Mouse (Mus musculus) forebrain, embryonic 13.5 days (tissue): Measurements from ENCODE around the gene Crip2. TPM values are rescaled to one million over a fixed set of nuclear protein-coding genes. Genes with fewer than 3 reads are reported as not detected.

Experiments
- ATAC-seq: fragments of 200-750 bp; cut with Nextera tagmentation; 2 replicates; pipeline ENCODE4 v1.8.0; 2017
- H3K27ac ChIP-seq: fragments of 300-500 bp; sonication (generic); 2 replicates; pipeline ENCODE4 v1.5.1; 2015; ENCODE audit warnings: inconsistent platforms, mild to moderate bottlenecking, moderate library complexity
- H3K27me3 ChIP-seq: fragments of 300-500 bp; sonication (generic); 2 replicates; pipeline ENCODE4 v1.6.1; 2015; ENCODE audit warnings: mild to moderate bottlenecking, inconsistent platforms
- H3K36me3 ChIP-seq: fragments of 300-500 bp; sonication (generic); 2 replicates; pipeline ENCODE4 v1.6.1; 2015; ENCODE audit warnings: mild to moderate bottlenecking, inconsistent platforms; ENCODE audit not compliant: poor library complexity, severe bottlenecking
- H3K4me1 ChIP-seq: fragments of 300-500 bp; sonication (generic); 2 replicates; pipeline ENCODE4 v1.6.1; 2015; ENCODE audit warnings: inconsistent platforms
- H3K4me2 ChIP-seq: fragments of 300-500 bp; sonication (generic); 2 replicates; pipeline ENCODE4 v1.6.1; 2015; ENCODE audit warnings: inconsistent platforms, mild to moderate bottlenecking, moderate library complexity
- H3K4me3 ChIP-seq: fragments of 300-500 bp; sonication (generic); 2 replicates; pipeline ENCODE4 v1.5.1; 2015; ENCODE audit warnings: mild to moderate bottlenecking, inconsistent platforms
- H3K9ac ChIP-seq: fragments of 300-500 bp; sonication (generic); 2 replicates; pipeline ENCODE4 v1.6.1; 2015; ENCODE audit warnings: mild to moderate bottlenecking, inconsistent platforms
- H3K9me3 ChIP-seq: fragments of 300-500 bp; sonication (generic); replicated peaks from 2 replicates; pipeline ENCODE4 v1.6.1; 2016; ENCODE audit warnings: inconsistent platforms
- WGBS: fragments of 180-500 bp; shearing (Covaris S2); methylation state at CpG from one replicate; pipeline ENCODE4 v1.1.7; 2015; 5-methylcytosine and 5-hydroxymethylcytosine counted together
- polyA plus RNA-seq: library from polyadenylated mRNA; unstranded; fragments of >200 nt; fragmentation: Nextera tagmentation; extraction: Ambion mirVana; gene quantifications from 2 replicates; pipeline ENCODE4 v1.2.1, GENCODE M21; 2015

Gene Crip2
- polyA plus RNA-seq, 1 experiment from 2014 or later: 314 TPM

DNA sequence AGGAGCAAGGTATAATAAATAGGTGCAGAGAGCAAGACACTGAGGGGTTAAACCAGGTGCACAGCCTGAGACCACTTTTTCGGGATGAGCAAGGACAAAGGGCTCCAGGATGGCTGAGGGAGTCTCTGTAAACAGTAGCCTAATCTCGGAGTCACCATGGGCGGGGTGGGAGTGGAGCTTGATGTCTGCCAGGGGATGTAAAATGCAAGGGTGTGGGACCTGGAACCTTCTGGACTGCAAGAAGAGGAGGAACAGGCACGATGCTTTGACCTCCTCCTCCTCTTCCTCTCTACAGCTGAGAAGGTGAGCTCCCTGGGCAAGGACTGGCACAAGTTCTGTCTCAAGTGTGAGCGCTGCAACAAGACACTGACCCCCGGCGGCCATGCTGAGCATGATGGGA, 3.1 kb downstream of the Crip2 start:
- WGBS: 66% methylated on average over 7 of the region's 7 CpGs
- no peak for ATAC-seq
- Histone ChIP-seq H3K9ac (peak overlapping the region; percentile 82; the same call in 1 of the 2 replicates), H3K27ac (0 out of 2 replicates have a peak overlapping the region, but pooled peaks have one; percentile 31), H3K4me3 (peak overlapping the region; percentile 66; the same call in 1 of the 2 replicates), H3K4me2 (peak overlapping the region; percentile 84), H3K4me1 (peaks cover 57% of the 10 kb centered on the region), H3K27me3 (peaks cover 9% of the 10 kb centered on the region; the same call in 1 of the 2 replicates), H3K9me3 (no peaks in the 10 kb centered on the region), H3K36me3 (peaks cover 36% of the 10 kb centered on the region)

GRCm38 (mm10) chr12:113144001-113144756, 4.1 kb downstream of the Crip2 start:
- H3K9me3 ChIP-seq: no peaks in the 10 kb centered on the region
- H3K27ac ChIP-seq: no peak overlapping the region
- peaks cover 15% of the 10 kb centered on the region; the same call in 1 of the 2 replicates for H3K27me3 ChIP-seq
- peaks cover 55% of the 10 kb centered on the region for H3K4me1 ChIP-seq
- H3K4me3 ChIP-seq: no peak overlapping the region
- H3K36me3 ChIP-seq: peaks cover 29% of the 10 kb centered on the region
- no peak overlapping the region for H3K4me2 ChIP-seq
- WGBS: 78% methylated on average over 20 of the region's 20 CpGs
- ATAC-seq: no peak
- H3K9ac ChIP-seq: no peak overlapping the region

DNA sequence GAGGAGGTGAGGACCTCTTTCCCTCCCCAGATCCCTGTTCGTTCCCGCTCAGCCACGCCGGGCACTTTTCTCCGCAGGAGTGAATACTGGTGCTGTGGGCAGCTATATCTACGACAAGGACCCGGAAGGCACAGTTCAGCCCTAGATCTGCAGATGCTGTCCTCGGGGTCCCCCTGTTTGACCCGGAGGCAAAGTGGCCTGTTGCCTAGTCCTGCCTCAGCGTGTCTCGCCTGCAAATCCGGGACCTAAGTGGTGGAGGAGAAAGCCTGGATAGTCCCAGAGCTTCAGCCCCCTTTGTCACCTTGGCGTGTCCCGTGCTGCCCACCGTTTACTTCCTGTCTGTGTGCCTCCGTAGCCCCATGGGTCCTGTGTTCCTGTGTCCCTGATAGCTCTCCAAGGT, 4.8 kb downstream of the Crip2 start:
- no peak overlapping the region for H3K27ac ChIP-seq
- peaks cover 52% of the 10 kb centered on the region for H3K4me1 ChIP-seq
- no peak overlapping the region for H3K4me3 ChIP-seq
- H3K27me3 ChIP-seq: peaks cover 15% of the 10 kb centered on the region; the same call in 1 of the 2 replicates
- no peaks in the 10 kb centered on the region for H3K9me3 ChIP-seq
- H3K36me3 ChIP-seq: peaks cover 29% of the 10 kb centered on the region
- WGBS: 95% methylated on average over 16 of the region's 16 CpGs
- no peak overlapping the region for H3K4me2 ChIP-seq
- no peak overlapping the region for H3K9ac ChIP-seq
- ATAC-seq: no peak

GRCm38 (mm10) chr12:113145591-113145990, 5.6 kb downstream of the Crip2 start:
- Histone ChIP-seq H3K4me1 (peaks cover 52% of the 10 kb centered on the region), H3K27me3 (peaks cover 18% of the 10 kb centered on the region), H3K9me3 (no peaks in the 10 kb centered on the region), H3K27ac (no peak overlapping the region), H3K9ac (no peak overlapping the region; the same call in 1 of the 2 replicates), H3K4me2 (no peak overlapping the region), H3K36me3 (peaks cover 29% of the 10 kb centered on the region), H3K4me3 (no peak overlapping the region)
- 89% methylated on average over 5 of the region's 5 CpGs for WGBS
- no peak for ATAC-seq

DNA sequence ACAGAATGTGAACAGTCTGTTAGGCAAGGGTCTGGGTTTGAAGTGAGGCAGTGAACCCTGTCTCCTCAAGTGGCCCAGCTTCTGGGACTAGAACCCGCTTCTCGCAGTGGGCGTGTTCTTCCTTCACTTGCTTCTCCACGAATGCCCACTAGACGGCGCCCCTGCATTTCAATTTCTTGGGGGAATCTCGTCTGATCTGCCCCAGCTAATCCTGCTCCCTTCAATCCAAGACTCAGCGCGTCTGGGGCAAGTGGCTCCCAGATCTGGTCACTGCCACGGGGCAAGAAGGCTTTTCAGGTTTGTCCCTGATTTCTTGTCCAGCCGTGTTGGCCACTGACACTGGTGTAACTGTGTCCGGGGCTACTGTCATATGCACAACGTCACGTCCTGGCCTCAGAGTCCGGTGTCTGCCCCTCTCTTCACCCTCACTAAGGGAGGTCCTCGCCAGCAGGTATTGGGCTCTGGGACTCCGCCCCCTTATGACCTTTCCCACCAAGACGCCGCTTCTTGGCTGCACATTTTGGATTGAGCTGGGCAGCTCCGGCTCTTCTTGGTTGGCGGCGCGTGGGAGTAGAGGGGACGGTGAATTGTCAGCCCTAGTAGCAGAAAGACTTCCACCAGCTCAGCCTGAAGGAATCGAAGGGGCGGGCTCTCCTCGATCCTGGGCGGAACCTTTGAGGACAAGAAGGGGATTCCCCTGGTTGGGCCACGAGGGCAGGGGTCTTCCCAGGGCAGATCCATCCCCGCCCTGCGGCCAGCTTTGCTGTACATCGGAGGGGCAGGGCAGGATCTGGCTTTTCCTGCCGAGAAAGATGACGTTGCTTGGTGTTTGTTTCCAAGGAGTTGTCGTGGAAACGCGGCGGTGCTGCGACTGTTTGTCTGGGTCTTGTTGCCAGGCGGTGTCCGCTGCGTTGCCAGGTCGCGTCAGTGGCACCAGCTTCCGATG, 6.3 kb downstream of the Crip2 start, which contains the start of gene Crip1:
Gene Crip1 (plus strand): TSS at position 205 of the 946 bp plus-strand sequence.
- Histone ChIP-seq H3K9me3 (no peaks in the 10 kb centered on the region), H3K27me3 (peaks cover 26% of the 10 kb centered on the region), H3K36me3 (peaks cover 29% of the 10 kb centered on the region), H3K4me3 (no peak within 1 kb of the TSS; the same call in 1 of the 2 replicates), H3K4me2 (peak within 1 kb of the TSS; percentile 35), H3K4me1 (peaks cover 46% of the 10 kb centered on the region), H3K9ac (no peak within 1 kb of the TSS; the same call in 1 of the 2 replicates), H3K27ac (no peak within 1 kb of the TSS)
- 8% methylated on average over 45 of the region's 45 CpGs for WGBS
- peak; percentile 14; the same call in 1 of the 2 replicates for ATAC-seq

GRCm38 (mm10) chr12:113147481-113147880, 7.4 kb downstream of the Crip2 start:
- no peak overlapping the region for H3K27ac ChIP-seq
- no peak overlapping the region for H3K4me2 ChIP-seq
- ATAC-seq: no peak
- H3K9ac ChIP-seq: no peak overlapping the region
- H3K36me3 ChIP-seq: peaks cover 29% of the 10 kb centered on the region
- peaks cover 37% of the 10 kb centered on the region for H3K27me3 ChIP-seq
- no peaks in the 10 kb centered on the region for H3K9me3 ChIP-seq
- H3K4me3 ChIP-seq: no peak overlapping the region
- 90% methylated on average over 8 of the region's 8 CpGs for WGBS
- peaks cover 43% of the 10 kb centered on the region for H3K4me1 ChIP-seq

DNA sequence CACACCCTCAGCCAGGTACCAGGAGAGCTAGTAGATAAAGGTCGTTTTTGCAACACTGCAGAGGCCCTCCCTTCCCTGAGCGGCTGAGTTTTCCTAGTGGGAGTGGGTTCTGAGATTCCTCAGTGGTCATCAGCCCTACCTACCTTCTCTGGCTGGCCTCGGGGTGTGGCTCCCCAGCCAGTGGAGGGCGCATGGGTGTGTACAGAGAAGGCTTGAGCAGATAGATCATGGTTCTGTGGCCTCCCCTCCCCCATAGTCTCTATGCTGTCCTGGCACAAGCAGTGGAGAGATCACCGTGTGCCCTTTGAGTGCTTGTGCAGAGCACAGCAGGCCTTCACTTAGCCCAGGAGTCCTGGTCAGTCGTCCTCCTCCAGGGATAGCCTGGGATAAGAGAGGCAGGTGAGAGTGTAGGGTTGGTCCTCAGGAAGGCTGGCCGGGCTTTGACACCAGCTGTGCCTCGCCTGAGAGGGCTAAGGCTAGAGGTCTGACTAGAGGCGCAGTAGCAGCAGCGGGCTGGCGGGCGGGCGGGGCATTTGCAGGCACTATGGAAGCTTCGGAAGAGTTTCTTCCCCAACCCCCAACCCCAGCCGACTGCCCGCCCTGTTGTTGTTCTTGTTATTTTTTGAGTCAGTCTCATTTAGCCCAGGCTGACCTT, 8.5 kb downstream of the Crip2 start:
- Histone ChIP-seq H3K27me3 (peaks cover 47% of the 10 kb centered on the region), H3K9ac (no peak overlapping the region), H3K4me3 (no peak overlapping the region), H3K27ac (no peak overlapping the region), H3K4me2 (no peak overlapping the region), H3K4me1 (peaks cover 32% of the 10 kb centered on the region), H3K9me3 (no peaks in the 10 kb centered on the region), H3K36me3 (peaks cover 25% of the 10 kb centered on the region)
- 38% methylated on average over 16 of the region's 16 CpGs for WGBS
- ATAC-seq: no peak

- Histone ChIP-seq H3K27ac (no peak overlapping the region), H3K4me1 (peaks cover 31% of the 10 kb centered on the region), H3K9me3 (no peaks in the 10 kb centered on the region), H3K4me3 (no peak overlapping the region), H3K27me3 (peaks cover 47% of the 10 kb centered on the region), H3K4me2 (no peak overlapping the region), H3K36me3 (peaks cover 17% of the 10 kb centered on the region), H3K9ac (no peak overlapping the region)
- ATAC-seq: no peak
- 58% methylated on average over 4 of the region's 4 CpGs for WGBS
Observed at GRCm38 (mm10) chr12:113149341-113149740, 9.3 kb downstream of the Crip2 start.

DNA sequence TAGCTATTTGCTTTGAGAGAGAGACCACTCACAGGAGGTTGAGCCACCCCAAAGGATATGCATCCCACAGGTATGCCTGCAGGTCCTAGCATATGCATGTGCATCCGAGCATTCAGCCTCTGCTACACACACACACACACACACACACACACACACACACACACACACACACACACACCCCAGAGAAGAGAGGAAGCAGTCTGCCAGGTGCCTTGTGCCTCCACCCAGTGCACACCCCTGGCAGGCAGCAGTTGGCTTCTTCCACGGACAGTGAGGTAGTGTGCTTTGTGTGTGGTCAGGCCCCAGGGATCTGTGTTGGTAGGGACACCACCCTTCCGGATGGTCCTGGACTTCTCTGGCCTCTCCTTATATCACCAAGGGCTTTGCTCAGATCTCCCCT, 9.9 kb downstream of the Crip2 start:
- ATAC-seq: no peak
- H3K27me3 ChIP-seq: peaks cover 50% of the 10 kb centered on the region

DNA sequence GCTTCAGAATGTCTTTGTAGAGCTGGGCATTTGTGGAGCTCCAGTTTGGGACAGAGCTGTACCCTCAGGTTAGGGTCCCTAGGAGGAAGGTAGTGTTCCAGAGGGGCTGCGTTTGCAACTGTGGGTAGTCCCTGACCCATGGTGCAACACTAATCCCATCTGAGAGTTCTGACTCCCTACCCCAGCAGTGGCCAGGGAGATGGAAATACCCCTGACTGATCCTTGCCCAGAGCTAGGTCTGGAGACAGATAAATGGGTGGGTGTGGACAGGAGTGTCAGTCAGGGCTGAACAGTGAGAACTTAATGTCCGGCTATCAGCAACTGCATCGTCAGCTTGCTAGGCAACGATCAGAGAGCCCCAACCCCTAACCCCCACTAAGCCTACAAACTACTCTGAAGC, 10.6 kb downstream of the Crip2 start:
- no peak overlapping the region for H3K9ac ChIP-seq
- peaks cover 40% of the 10 kb centered on the region for H3K4me1 ChIP-seq
- 89% methylated on average over 4 of the region's 4 CpGs for WGBS
- peaks cover 4% of the 10 kb centered on the region for H3K36me3 ChIP-seq
- no peak overlapping the region for H3K4me2 ChIP-seq
- H3K9me3 ChIP-seq: no peaks in the 10 kb centered on the region
- H3K4me3 ChIP-seq: no peak overlapping the region
- H3K27ac ChIP-seq: no peak overlapping the region
- ATAC-seq: no peak
- peaks cover 53% of the 10 kb centered on the region for H3K27me3 ChIP-seq

More for the DNA sequence above, 9.9 kb downstream of the Crip2 start:
- Histone ChIP-seq H3K9me3 (no peaks in the 10 kb centered on the region), H3K9ac (no peak overlapping the region), H3K4me2 (no peak overlapping the region), H3K36me3 (peaks cover 11% of the 10 kb centered on the region), H3K27ac (no peak overlapping the region), H3K4me1 (peaks cover 33% of the 10 kb centered on the region), H3K4me3 (no peak overlapping the region)
- 77% methylated on average over 3 of the region's 3 CpGs for WGBS

DNA sequence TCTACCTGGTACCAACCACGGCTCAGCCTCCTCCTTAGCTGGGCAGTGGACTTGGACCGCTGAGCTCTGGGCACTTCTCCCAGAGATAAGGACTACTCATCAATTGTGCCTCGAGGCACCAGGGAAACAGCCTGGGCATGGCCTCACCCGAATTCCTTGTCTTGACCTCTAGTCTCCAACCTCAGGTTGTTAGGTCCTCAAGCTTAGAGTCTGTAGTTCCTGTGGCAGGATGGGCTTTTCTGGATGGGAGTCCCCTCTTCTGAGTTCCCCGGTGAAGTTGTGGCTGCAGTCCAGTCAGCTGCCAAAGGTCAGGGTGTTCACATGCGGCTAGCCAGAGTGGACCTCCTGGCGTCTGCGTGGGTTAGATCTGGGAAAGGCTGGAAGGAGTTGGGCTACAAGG, 11.0 kb downstream of the Crip2 start:
- no peak for ATAC-seq
- Histone ChIP-seq H3K36me3 (no peaks in the 10 kb centered on the region; the same call in 1 of the 2 replicates), H3K4me3 (no peak overlapping the region), H3K9ac (no peak overlapping the region), H3K27ac (no peak overlapping the region), H3K27me3 (peaks cover 53% of the 10 kb centered on the region), H3K9me3 (no peaks in the 10 kb centered on the region), H3K4me2 (peak overlapping the region; percentile 72; the same call in 1 of the 2 replicates), H3K4me1 (peaks cover 41% of the 10 kb centered on the region)
- 79% methylated on average over 8 of the region's 8 CpGs for WGBS
